Mouse (Mus musculus) midbrain, embryonic 10.5 days (tissue): ENCODE measurements at regions not wholly inside any gene's neighbourhood (a gene's known extent, or its start where the extent isn't known, plus 50 kb on each side); places are given as distances from the start of the nearest gene placed in this dataset.

ENCODE experiments used
- DNase-seq: peaks from one replicate; pipeline ENCODE4 v3.0.0-alpha.2; 2017; ENCODE audit warnings: low spot score
- H3K27ac ChIP-seq: fragments of 300-500 bp; sonication (generic); replicated peaks from 2 replicates; pipeline ENCODE4 v1.5.1; 2016; ENCODE audit warnings: mild to moderate bottlenecking
- H3K27me3 ChIP-seq: fragments of 300-500 bp; sonication (generic); 2 replicates; pipeline ENCODE4 v1.6.1; 2016; ENCODE audit warnings: low read depth, mild to moderate bottlenecking; ENCODE audit not compliant: poor library complexity, severe bottlenecking
- H3K36me3 ChIP-seq: fragments of 300-500 bp; sonication (generic); 2 replicates; pipeline ENCODE4 v1.6.1; 2016; ENCODE audit warnings: mild to moderate bottlenecking, moderate library complexity
- H3K4me1 ChIP-seq: fragments of 300-500 bp; sonication (generic); 2 replicates; pipeline ENCODE4 v1.6.1; 2016
- H3K4me3 ChIP-seq: fragments of 300-500 bp; sonication (generic); 2 replicates; pipeline ENCODE4 v1.5.1; 2016; ENCODE audit warnings: mild to moderate bottlenecking, moderate library complexity
- H3K9me3 ChIP-seq: fragments of 300-500 bp; sonication (generic); replicated peaks from 2 replicates; pipeline ENCODE4 v1.6.1; 2016; ENCODE audit warnings: mild to moderate bottlenecking
- WGBS: fragments of 180-500 bp; shearing (Covaris S2); methylation state at CpG from one replicate; pipeline ENCODE4 v1.1.7; 2016; 5-methylcytosine and 5-hydroxymethylcytosine counted together

DNA sequence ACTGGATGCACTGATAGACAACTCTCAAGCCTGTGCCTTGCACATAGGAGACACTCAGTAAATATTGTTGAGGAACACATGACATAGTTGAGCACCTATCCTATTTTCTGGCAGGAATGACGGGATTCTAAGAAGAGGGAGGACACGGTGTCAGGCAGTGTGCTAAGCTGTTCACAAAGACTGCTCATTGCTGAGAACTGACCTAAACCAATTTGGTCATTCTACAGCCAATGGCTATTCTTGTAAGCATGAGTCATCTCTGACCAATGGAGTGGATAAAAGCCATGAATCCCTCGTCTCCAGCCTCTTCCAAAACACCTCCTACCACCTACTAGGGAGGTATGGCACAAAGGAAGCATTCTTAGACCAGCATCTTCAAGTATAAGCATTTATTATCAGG, 75.7 kb upstream of the Kit start:
- no peaks in the 10 kb centered on the region for H3K36me3 ChIP-seq
- H3K4me1 ChIP-seq: no peaks in the 10 kb centered on the region
- H3K27me3 ChIP-seq: no peaks in the 10 kb centered on the region
- no peak for DNase-seq
- no peak overlapping the region for H3K4me3 ChIP-seq
- no peaks in the 10 kb centered on the region for H3K9me3 ChIP-seq
- 79% methylated on average over 3 of the region's 3 CpGs for WGBS
- H3K27ac ChIP-seq: no peak overlapping the region

DNA sequence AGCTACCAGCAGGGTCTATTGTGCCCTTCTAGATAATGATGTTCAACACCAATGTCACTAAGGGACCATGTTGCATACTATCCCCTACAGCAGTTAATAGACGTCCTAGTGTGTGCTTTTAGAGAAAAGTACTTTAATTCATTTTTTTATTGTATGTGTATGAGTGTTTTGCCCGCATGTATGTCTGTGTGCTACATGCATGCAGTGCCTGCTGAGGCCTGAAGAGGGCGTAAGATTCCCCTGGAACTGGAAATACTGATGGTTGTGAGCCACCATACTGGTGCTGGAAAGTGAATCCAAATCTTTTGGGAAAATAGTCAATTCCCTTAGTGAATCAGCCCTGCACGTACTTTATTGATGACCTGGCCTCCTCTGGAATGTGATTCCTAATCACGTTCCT, 75.0 kb upstream of the Kit start:
- H3K36me3 ChIP-seq: no peaks in the 10 kb centered on the region
- H3K27ac ChIP-seq: no peak overlapping the region
- H3K4me3 ChIP-seq: no peak overlapping the region
- H3K27me3 ChIP-seq: no peaks in the 10 kb centered on the region
- no peak for DNase-seq
- WGBS: 87% methylated on average over 5 of the region's 5 CpGs
- no peaks in the 10 kb centered on the region for H3K9me3 ChIP-seq
- H3K4me1 ChIP-seq: no peaks in the 10 kb centered on the region

DNA sequence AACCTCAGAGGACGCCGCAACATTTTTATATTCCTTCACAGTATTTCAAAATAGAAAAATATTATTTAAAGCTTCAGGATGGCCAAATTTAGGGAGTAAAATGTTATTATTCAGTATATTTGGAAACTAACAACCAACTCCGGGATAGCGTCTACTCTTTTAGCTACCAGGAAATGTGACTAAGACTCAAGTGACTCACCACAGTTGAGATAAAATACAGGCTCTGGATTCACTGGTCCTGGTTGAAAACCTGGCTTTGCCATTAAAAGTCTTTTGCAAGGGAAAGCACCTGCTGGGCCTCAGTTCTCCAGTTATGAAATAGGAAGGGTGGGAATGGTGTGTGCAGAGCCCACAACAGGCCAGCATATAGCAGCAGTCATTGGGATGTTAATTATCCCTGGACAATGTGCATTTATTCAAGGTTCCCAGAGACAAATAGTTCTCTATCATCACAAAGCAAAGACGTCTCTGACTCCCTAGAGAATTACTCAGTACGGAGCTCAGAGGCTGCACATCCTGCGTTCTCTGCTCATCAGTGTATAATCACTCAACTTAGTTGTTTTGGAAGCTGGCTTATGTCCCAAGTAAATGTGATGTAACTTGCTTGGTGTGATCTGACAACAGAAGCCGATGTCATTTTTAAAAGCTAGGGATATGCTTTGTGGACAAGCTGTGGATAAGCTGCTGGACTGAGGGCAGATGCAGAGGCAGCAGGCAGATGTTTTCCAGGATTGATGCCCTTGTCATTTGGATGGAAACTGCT, 73.9 kb upstream of the Kit start:
- H3K36me3 ChIP-seq: no peaks in the 10 kb centered on the region
- no peak overlapping the region for H3K27ac ChIP-seq
- whole genome bisulfite sequencing: 84% methylated on average over 8 of the region's 8 CpGs
- H3K27me3 ChIP-seq: no peaks in the 10 kb centered on the region
- no peak overlapping the region for H3K4me3 ChIP-seq
- DNase-seq: no peak
- H3K4me1 ChIP-seq: 0 out of 2 replicates have a peak, but pooled peaks cover 6% of the 10 kb centered on the region
- no peaks in the 10 kb centered on the region for H3K9me3 ChIP-seq

DNA sequence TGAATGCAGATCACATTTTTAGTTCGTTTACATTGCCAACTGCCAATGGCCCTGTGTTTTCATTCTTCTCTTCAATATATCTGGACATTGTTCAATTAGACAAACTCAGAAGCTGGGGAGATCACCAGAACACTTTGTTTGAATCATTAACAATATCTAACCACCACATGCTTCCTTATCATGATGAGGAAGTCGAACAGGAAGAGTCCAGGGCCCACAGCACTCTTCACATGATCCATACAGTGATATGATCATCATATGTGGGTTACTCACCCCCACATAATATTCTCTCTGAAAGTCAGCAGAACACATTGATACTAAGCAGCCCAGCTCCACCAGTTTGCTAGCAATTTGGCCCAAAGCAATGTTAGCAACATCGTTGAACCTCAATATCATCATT, 71.0 kb upstream of the Kit start:
- DNase-seq: no peak
- Histone ChIP-seq H3K27me3 (no peaks in the 10 kb centered on the region), H3K4me1 (0 out of 2 replicates have a peak, but pooled peaks cover 6% of the 10 kb centered on the region), H3K9me3 (no peaks in the 10 kb centered on the region), H3K36me3 (no peaks in the 10 kb centered on the region), H3K4me3 (no peak overlapping the region), H3K27ac (no peak overlapping the region)
- 90% methylated on average over 3 of the region's 3 CpGs for WGBS

DNA sequence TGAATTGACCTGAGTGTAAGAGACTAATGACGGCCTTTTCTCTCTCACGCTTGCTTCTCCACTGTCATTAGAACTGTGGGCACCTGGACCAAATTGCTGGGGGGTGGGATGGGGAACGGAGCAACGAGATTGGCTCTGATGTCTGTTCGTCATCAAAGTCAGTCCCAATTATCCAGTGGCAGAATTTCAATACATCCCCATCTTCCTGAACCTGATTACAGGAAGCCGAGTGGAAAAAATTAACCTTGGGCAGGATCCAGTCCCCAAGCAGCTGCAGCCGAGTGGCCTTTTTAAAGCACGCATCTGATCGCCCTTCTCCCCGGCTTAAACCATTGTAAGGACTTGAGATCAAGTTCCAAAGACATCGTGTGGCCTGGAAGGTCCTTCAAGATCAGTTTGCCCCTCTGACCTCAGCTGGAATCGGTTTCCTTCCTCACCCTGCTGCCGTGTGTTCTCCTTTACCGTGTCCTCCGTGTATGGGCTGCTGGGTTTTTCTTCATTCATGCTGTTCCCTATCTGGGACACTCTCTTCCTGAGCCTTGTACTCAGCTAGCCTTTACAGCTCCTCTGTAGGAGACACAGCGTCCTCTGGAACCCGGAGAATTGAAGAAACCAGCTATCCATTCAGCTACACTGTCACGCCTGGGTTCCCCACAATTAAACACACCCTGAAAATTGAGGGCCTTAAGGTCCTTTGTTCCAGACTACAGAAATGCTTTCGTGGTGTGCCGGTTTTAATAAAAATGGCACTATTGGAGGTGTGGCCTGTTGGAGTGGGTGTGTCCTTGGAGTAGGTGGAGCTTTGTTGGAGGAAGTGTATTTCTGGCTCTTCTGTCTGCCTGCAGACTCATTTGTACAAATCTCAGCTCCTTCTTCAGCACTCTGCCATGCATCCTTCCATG, 61.9 kb upstream of the Kit start:
- Histone ChIP-seq H3K27ac (no peak overlapping the region), H3K27me3 (0 out of 2 replicates have a peak, but pooled peaks cover 3% of the 10 kb centered on the region), H3K4me3 (no peak overlapping the region), H3K4me1 (peaks cover 5% of the 10 kb centered on the region), H3K36me3 (no peaks in the 10 kb centered on the region), H3K9me3 (no peaks in the 10 kb centered on the region)
- no peak for DNase-seq
- 80% methylated on average over 20 of the region's 20 CpGs for WGBS

DNA sequence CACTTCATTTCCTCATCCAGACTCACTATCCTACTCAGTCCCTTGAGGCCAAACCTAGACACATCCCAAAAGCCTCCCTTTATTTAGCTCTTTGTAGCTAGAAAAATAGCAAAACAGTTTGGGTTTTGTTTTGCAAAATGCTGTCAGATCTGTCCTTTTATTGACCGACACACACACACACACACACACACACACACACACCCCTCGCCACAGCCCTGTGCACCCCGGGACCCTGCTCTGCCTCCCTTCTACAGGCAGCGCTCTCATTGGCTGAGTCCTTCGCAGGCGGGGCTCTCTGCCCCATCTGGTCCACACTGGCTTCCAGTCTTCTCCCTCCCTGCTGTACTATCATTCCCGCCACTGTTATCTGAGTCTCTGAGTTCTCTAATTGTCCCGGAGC, 56.5 kb upstream of the Kit start:
- no peaks in the 10 kb centered on the region for H3K9me3 ChIP-seq
- DNase-seq: no peak
- H3K27ac ChIP-seq: no peak overlapping the region
- peaks cover 3% of the 10 kb centered on the region; the same call in 1 of the 2 replicates for H3K27me3 ChIP-seq
- peaks cover 5% of the 10 kb centered on the region; the same call in 1 of the 2 replicates for H3K4me1 ChIP-seq
- WGBS: 69% methylated on average over 8 of the region's 8 CpGs
- no peak overlapping the region for H3K4me3 ChIP-seq
- no peaks in the 10 kb centered on the region for H3K36me3 ChIP-seq

DNA sequence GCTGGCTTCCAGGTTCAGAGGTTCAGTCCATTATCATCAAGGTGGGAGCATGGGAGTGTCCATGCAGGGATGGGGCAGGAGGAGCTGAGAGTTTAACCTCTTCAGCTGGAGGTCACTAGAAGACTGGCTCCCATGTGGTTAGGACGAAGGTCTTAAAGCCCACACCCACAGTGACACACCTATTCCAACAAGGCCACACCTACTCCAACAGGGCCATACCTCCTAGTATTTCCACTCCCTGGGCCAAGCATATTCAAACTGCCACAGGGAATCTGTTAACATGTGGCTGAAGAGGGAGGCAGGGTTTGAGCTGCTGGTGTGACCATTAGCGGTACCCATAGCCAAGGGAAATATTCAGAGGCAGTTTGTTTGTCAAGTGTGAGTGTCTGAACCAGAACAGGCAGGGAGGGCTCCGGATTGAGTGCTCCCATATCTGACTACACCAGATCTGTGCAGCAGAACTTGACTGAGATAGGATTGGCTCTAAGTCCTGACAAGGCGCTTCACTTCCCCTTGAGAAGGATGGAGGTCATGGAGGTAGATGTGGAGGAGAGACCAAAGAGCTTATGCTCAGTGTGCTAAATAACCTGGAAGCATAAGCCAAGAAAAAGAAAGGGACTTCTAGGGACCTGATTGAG, 51.6 kb upstream of the Kit start:
- Histone ChIP-seq H3K27ac (no peak overlapping the region), H3K4me3 (no peak overlapping the region), H3K27me3 (no peaks in the 10 kb centered on the region; the same call in 1 of the 2 replicates), H3K9me3 (no peaks in the 10 kb centered on the region), H3K36me3 (no peaks in the 10 kb centered on the region), H3K4me1 (peaks cover 5% of the 10 kb centered on the region; the same call in 1 of the 2 replicates)
- WGBS: 92% methylated on average over 4 of the region's 4 CpGs
- no peak for DNase-seq
